Mouse (Mus musculus): ENCODE results near the gene Celf5.
A peak's percentile ranks its signal among the peaks of the same experiment; 100 is the strongest.

The Celf5 gene

DNA sequence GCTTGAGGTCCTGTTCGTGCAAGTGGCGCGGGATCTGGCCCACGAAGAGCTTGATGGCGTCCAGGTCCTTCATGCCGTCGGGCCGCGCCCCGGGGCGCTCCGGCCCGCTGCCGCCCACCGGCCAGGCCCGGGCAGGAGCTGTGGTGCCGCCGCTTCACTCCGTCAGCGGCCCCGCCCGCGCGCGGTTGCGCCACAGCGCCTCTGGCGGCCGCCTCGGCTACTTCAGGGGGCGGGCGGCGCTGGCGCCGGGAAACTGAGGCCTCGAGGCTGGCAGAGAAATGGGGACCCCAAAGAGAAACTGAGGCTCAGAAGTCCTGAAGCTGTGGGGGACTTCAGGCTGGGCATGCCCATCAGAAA, at the start of gene Celf5:
TSS of gene Celf5 (minus strand) at position 177 of the 357 bp plus-strand sequence.
- no peak for DNase-seq (ENCODE audit: low read depth, low spot score)

DNA sequence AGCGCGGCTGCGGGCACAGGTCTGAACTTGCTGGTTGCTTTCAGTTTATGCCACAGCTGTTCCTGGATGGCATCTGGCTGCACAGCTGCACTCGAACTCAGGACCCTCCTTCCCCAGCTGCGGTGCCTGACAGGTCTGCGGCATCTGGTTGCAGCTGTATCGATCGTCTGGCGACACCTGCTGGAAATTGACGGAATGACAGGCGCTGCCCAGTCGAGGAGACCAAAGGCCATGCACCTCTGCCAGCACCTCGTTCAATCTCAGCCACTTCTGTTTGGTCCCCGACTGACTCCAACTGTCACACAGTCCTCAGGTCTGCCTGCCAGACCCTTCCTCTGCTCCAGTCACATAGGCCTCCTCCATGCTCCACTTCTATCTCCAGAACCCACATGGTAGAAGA, 44.3 kb upstream of the Celf5 start:
- peak; percentile 73 for DNase-seq (ENCODE audit: low read depth, low spot score)

DNA sequence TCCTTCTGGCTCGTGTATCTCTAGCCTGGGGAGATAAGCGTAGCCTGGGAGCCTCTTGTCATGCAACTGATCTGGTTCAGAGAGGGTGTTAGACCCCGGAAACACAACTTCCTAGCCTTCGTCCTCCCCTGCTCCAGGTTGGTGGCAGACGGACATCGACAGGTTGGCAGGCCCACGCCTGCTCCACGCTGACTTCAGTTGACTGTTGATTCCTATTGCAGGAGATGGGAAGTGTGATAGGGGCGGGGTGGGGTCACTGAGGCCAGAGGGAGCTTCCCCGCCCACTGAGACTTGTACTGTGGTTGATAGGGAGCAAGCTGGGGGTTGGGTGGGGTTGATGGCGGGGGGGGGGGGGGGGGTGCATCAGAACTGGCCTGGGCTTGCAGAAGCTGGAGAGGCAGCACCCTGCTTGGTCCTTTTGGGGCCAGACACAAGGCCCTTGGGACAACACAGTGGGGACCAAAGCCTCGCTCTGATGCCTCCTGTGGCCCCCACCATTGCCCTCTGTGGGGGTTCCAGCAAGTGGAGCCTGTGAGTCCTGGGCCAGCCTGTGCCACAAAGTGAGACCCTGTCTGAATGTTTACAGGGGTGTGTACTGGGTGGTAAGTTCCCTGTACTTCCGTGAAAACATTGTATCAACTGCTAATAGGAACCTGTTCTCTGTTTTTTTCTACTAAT, 42.6 kb upstream of the Celf5 start:
- no peak for DNase-seq (ENCODE audit: low read depth, low spot score)

DNA sequence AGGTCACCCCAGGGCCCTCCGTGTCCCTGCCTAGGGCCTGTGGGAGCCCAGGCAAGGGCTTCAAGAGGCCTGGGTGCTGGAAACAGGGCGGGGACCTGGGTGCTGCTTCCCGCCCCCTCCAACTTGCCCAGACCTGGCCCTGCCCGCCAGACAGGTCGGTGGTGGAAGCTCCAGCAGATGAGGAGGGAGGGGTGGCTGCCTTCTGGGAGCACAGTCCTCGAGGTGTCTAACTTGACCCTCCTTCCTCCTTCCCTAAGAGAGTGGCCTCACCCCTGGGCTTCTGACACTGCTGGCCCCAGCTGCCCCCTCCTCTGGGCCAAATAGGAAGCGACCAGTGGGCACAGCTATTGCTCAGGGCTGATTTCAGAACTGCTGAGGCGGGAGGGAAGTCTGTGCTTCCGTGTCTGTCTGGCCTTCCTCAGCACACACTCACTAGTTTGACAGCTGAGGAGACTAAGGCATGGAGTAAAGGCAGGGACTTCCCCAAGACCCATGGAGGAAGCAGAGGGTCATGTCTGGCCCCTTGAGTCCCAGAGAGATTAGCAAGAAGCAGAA, 41.6 kb upstream of the Celf5 start, which contains the start of gene Gna15:
TSS of gene Gna15 (minus strand) at position 175 of the 555 bp plus-strand sequence.
- no peak for DNase-seq (ENCODE audit: low read depth, low spot score)

DNA sequence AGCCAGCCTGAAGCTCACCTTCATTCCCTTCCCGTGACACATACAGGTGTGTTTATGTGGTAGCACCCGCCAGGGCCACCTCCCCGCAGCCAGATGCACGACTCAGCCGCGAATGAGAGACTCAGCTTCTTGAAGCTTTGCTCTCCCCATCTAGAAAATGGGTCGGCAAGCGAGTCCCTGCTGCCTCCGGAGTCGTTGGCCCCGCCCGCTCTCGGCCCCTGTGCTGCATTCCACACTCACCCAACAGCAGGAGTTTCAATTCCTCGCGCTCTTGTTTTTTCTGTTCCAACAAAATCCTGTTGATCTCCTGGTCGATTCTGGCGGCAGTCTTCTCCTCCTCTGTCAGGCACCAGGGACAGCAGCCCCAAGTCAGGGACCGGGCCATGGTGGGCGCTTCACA, 41.1 kb upstream of the Celf5 start:
- DNase-seq (ENCODE audit: low read depth, low spot score): no peak

DNA sequence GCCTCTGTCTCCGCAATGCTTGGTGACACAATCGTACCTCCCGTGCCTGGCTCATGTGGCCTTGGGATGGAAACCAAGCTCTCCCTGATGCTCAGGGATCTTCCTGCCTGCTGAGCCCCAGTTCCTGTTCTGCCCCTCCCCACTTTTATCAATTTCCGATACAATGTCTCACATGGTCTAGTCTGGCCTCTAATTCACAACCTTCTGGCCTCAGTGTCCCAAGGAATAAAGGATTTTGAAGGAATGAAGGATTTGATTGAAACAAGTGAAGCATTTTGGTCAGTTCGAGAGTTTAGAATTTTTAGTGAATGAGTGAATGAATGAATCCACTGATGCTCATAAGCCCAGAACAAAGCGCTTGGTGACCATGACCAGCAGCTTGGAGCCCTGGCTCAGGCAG, 40.6 kb upstream of the Celf5 start:
- no peak for DNase-seq (ENCODE audit: low read depth, low spot score)

DNA sequence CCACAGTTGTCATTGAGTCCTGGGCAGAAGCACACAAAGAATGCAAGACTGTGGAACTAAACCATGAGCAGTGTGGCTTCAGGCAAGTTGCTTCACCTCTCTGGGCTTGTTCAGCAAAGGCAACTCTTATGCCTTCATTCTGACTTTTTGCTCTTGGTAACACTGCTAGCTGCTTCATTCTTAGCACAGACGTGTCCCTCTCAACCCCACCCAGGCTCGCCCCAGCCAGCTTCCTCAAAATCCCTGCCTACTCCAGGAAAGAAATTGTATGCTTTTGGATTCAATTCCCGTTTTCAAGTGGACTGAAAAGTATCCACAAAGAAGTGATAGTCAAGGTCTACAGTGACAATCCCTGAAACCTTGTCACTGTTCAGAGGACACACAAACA, 37.5 kb upstream of the Celf5 start:
- DNase-seq (ENCODE audit: low read depth, low spot score): no peak

DNA sequence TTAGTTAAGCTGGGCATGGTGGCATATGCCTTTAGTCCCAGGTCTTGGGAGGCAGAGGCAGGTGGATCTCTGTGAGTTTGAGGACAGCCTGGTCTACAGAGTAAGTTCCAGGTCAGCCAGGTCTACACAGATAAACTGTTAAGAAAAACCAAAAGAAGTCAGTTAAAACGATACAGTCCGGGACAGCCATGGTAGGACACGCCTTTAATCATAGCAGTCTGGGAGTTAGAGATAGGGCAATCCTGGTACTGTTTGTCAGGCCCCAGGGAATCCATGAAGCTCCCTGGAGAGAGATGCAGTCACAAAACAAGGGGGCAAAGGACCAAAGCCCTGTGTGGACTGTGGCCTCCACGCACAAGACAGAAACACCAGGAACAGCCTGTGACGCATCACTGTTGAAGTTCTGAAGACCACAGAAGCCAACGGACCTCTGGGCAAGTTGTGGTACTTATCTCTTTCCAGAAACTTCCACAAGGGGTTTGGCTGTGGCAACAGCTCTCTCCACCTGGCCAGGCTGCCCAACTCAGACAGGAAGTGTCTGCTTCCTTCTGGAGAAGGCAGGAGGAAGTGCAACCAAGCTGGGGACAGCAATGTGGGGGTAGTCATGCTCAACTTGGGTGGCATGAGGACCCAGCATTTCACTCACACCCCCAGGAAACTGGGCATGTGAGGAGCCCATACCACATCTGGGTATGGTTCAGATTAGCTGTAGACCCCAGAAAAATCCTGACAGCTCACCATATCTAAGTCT, 36.9 kb upstream of the Celf5 start:
- no peak for DNase-seq (ENCODE audit: low read depth, low spot score)

DNA sequence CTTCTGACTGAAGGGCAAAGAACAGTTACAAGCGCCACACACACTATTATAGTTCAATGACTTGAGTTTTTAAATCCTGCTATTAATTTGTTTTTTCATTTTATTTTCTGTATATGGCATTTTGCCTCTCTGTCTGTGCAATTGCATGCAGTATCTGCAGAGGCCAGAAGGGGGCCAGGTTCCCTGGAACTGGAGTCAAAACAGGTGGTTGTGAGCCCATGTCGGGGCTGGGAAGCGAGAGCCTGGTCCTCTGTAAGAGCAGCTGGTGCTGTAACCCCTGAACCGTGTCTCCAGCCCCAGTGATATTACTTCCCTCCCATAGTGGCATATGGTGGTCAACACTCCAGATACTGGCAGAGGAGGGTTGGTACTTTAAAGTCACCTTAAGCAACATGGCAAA, 36.0 kb upstream of the Celf5 start:
- DNase-seq (ENCODE audit: low read depth, low spot score): peak; percentile 63

DNA sequence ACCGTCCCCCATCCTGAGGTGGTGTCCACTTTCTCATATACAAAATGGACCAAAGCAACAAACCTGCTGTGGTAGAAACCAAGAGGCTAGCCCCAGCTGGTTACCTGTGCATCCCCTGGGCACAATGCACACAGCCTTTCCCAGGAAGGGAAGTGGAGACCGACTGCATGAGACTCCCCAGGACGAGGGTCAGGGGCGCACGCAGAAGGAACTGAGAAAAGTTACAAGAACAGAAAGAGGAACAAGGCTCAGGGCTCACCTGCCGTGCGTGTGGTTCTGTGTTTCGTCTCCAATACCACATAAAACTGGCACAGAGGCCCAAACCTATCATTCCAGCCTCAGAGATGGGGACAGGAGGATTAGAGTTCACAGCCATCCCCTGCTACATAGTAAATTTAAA, 34.7 kb upstream of the Celf5 start:
- no peak for DNase-seq (ENCODE audit: low read depth, low spot score)

DNA sequence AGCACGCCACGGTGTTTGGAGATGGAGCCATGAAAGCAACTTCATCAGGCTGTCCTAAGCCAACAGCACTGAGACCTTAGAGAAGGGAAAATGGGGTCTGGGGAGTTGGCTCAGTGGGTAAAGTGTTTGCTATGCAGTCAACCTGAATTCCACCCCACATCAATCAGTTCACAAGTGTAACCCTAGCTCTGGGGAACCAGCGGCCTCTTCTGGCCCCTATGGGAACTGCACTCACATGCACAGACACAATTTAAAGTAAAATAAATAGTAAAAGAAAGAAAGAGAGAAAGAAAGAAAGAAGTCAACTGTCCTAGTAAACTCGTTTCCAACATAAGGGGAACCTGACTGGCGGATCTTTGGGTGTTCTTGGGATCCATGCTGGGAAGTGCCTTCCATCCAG, 31.3 kb upstream of the Celf5 start:
- no peak for DNase-seq (ENCODE audit: low read depth, low spot score)

DNA sequence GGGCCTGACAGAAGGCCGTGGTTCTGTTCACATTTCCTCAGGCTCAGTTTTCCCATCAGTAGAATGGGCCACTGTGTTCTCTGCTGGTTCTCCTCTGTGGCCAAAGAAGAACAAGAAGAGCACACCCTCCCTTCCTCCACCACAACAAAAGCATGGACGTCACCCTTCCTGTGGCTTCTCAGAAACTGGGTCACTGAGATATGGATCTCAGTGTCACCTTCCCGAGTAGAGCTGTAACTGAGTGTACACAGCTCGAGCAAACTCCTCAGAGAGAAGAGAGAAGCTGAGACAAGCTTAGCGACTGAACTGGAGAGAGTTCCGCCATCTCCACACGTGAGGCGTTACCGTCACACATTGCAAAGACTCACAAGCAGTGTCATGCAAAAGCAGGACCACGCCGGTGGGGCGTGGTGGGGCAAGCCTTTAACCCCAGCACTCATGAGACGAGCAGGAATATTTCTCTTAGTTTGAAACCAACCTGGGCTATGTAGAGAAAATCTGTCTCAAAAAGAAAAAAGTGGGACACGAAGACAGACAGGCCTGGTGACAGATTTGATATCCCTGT, 27.8 kb upstream of the Celf5 start:
- no peak for DNase-seq (ENCODE audit: low read depth, low spot score)

DNA sequence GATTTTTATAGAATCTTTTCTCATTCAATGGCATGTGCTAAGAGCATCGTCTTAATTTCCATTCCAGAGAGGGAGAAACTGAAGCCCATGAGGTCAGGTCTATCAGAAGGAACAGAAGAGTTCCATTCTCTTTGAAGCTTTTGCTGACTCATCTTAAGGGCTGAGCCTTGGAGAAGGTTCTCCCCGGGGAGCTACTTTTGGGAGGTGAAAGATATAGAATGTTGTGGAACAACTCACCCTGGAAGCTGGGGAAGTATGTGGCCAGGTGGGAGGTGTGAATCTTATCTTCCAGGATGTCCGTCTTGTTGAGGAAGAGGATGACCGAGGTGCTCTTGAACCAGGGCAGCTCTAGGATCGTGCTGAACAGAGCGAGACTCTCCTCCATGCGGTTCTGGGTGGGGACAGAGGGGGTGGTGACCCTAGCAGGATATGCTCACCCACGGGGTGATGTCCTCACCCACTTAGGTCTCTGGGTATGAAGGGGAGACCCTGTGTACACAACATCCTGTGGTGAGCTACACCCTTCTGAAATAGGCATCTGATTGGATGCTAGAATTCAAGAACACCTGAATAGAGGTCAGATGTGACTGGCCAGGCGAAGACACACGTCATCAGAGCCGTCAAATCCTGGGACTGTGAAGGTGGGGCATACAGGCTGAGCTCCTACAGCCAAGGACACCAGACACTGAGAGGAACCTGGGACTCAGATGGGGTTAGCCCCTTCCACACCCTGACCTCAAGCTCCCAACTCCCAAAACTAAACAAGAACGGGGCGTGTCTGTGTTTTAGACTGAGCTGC, 25.4 kb upstream of the Celf5 start:
- no peak for DNase-seq (ENCODE audit: low read depth, low spot score)

DNA sequence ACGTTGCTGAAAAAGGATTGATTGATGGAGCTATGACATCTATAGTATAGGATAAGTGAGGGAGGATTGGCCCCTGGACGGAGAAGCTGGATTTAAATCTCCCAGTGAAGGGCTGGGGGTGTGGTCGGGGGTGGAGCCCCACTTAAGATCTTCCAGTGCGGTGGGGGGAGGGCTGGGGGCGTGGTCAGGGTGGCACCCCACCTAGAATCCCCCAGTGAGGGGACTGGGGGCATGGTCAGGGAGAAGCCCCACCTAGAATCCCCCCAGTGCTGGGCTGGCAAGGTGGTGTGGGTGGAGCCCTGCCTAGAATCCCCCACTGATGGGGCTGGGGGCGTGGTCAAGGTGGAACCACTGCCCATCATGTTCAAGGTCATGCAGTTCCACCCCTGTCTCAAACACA, 24.6 kb upstream of the Celf5 start:
- DNase-seq (ENCODE audit: low read depth, low spot score): no peak

DNA sequence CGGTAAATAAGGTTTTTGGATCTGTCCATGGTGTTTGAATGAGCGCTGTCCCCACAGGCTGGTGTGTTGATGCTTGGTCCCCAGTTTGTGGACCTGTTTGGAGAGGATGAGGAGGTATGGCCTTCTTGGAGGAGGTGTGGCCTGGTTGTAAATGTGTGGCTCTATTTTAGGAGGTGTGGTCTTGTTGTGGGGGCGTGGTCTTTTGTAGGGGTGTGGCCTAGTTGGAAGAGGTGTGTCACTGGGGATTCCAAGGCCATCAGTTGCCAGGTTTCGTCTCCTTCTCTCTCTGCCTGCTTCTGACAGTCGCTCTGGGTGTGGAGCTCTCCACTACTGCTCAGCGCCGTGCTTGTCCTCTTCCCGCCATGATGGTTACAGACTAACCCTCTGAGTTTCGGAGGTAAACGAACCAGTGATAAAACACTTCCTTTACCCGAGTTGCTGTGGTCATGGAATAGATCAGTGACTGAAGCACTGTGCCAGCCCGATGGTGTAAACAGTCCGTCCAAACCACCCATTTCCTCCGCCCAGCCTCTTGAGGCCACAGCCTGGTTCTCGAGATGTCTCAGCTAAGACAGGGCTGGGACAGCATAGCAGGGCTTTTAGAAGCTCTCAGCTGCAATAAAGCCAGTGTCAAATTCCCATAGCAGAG, 22.6 kb upstream of the Celf5 start:
- no peak for DNase-seq (ENCODE audit: low read depth, low spot score)

DNA sequence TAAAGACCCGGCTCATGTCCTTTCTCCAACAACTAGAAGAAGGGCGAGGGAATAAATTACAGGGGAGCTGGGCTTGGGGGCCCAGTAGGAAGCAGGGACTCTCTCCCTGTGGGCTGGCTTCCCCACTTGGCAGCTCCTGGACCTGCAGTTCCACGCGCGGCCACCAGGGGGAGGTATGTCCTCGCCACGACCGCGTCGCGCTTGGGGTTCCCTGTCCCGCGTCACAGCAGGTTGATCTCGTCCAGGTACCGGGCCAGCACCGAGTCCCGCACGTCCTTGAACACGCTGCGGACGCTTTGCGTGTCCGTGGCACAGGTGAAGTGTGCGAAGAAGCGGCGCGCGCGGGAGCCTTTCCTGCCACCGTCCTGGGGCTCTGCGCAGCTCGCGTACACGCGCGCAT, 20.1 kb upstream of the Celf5 start:
- DNase-seq (ENCODE audit: low read depth, low spot score): peak; percentile 68

DNA sequence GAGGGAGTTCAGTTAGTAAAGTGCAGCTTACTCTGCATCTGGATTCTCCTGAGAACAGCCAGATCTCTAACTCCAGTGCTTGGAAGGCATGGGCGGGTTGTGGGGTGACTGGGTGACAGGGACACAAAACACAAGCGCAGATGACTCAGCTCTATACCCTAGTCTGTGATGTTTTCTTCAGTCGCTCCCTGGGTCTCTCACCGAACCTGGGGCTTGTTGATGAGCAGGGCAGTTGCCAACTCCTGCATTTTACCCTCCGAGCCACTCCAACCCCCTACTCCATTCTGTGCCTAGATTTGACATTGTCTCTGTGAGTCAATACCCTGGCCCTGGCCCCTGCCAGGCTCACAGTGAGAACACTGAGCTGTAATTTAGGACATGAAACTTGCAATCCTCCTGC, 19.4 kb upstream of the Celf5 start:
- no peak for DNase-seq (ENCODE audit: low read depth, low spot score)

DNA sequence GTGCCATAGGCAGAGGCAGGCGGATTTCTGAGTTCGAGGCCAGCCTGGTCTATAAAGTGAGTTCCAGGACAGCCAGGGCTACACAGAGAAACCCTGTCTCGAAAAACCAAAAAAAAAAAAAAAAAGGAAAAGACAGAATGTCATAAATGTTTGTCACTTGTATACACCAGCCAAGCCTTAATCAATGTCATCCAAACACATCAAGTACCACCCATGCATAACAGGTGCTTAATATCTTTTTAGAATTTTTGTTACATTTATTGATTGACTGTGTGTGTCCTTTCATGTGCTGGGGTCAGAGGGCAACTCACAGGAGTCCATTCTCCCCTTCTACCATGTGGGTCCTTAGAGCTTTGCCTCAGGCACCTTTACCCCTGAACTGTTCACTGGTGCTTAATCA, 17.5 kb upstream of the Celf5 start, which contains the start of gene S1pr4:
TSS of gene S1pr4 (minus strand) at position 101 of the 400 bp plus-strand sequence.
- no peak for DNase-seq (ENCODE audit: low read depth, low spot score)

DNA sequence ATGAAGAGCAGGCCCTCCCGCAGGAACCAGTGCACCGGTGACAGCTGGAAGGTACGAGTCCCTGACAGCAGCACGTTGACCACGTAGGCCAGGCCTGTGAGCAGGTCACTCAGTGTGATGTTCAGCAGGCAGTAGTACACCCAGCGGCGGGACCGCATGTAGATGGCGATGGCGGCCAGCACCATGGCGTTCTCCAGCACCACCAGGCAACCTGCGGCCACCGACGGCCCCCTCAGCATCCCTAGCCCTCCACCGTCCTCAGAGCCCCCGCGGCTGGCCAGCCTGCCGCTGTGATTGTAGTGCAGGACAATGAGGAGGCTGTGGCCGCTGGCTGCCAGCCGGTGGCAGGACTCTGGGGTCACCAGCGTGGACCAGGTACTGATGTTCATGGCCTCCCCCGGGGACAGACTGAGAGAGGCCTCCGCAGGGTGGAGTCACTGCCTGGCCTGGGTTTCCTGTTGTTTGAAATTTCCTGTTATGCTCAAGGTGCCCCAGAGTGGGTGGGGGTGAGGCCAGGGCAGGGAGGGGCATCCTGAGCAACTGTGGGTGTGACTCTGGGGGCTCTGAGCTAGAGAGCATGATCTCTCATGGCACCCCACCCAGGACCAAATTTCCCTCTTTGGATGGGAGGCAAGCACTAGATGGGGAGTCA, 16.9 kb upstream of the Celf5 start:
- no peak for DNase-seq (ENCODE audit: low read depth, low spot score)

DNA sequence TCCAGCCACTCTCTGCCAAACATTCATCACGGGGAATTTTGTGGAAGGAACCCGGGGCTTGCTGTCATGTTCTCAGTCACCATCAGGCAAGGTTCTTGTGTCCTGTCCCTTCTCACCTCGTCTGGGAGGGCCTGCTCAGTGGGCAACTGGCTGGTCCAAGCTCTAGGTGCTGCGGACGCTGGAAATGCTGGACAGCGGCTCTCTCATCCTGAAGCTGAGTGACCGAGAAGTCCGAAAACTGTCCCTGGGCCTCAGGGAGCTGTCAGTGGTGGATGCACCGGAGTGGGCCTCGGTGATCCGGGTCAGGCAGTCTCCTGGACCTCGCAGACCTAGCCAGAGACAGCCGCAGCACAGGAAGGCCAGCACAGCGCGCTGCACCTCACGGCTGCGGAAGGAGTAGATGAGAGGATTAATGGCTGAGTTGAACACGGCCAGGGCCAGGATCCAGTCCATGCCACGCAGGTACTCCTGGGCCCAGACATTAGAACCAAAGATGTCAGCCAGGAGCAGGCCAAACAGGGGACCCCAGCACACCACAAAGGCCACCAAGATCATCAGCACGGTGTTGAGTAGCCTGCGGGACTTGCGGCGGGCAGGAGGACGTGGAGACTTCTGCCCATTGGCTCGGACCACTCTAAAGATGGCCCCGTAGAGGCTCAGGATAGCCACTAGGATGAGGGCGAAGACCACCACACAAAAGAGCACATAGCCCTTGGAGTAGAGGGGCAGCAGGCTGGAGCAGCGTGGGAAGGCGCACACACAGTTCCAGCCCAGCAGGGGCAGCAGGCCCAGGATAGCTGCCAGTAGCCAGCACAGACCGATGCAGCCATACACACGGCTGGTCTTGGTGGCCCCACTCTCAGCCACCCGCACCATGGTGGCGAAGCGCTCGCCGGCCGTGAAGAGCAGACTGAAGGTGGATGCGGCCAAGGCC, 16.1 kb upstream of the Celf5 start:
- no peak for DNase-seq (ENCODE audit: low read depth, low spot score)

Measured in forelimb bud, embryonic 11.5 days (tissue).